17 mouse cellular contexts compared by ENCODE assay signal in genomic region chr7:122597313-122597712, GRCm38 (mm10).
DNase-seq lines count a peak whose midpoint lies in the region; ATAC-seq and TF ChIP-seq lines count a peak whose summit lies in the region.
"Had no signal": no experiment of that assay in that cellular context is flagged by ENCODE, and none has a peak within 500 bp of the region (broad histone marks: within the 10 kb centered on the region; RNA-seq: fewer than 3 reads in every experiment).

No protein-coding gene starts in this region.

- no peak overlapping the region for H3K4me3 ChIP-seq in neural tube, embryonic 15.5 days (replicated peaks)
- no peak overlapping the region for H3K4me3 ChIP-seq in lung, adult 2 months (replicated peaks; ENCODE audit: extremely low read depth, low read depth, low read length)
- H3K4me3 ChIP-seq: forebrain, embryonic 15.5 days; heart, embryonic 10.5 days; hindbrain, embryonic 12.5 days had no signal

- no peak overlapping the region for H3K9ac ChIP-seq in neural tube, embryonic 15.5 days (replicated peaks)
- H3K9ac ChIP-seq: forebrain, embryonic 15.5 days; hindbrain, embryonic 12.5 days had no signal

- H3K9me3 ChIP-seq in neural tube, embryonic 15.5 days (replicated peaks) = no peaks in the 10 kb centered on the region
- H3K9me3 ChIP-seq: forebrain, embryonic 15.5 days; heart, embryonic 10.5 days; hindbrain, embryonic 12.5 days had no signal

- ATAC-seq in frontal cortex, adult (ENCODE audit: low TSS enrichment) = peak; percentile 51; the same call in 1 of the 2 replicates
- no peak for ATAC-seq in neural tube, embryonic 15.5 days (ENCODE audit: low FRiP score)
- ATAC-seq: forebrain, embryonic 15.5 days; hindbrain, embryonic 16.5 days; inflammation-experienced regulatory T-cells, adult 6 months had no signal

- H3K4me1 ChIP-seq in neural tube, embryonic 15.5 days = peaks cover 11% of the 10 kb centered on the region; the same call in 1 of the 2 replicates
- no peaks in the 10 kb centered on the region for H3K4me1 ChIP-seq in lung, adult 2 months (ENCODE audit: control insufficient read depth, insufficient read depth, low read length)

- DNase-seq in frontal cortex, postnatal 25 days (ENCODE audit: low spot score in 2 of 2) = no peak
- peak; percentile 15 for DNase-seq in neural tube, embryonic 10.5 days (ENCODE audit: extremely low spot score, low spot score)
- DNase-seq in retina, embryonic 14.5 days (ENCODE audit: low spot score) = peak; percentile 83
- no peak for DNase-seq in lung, adult 2 months
- DNase-seq in lung, postnatal 14 days = no peak
- DNase-seq: cerebellum, adult 2 months; cerebellum, postnatal 14 days; gastrocnemius, postnatal 14 days; heart, postnatal 10 days; heart, postnatal 4 days had no signal

- TF ChIP-seq POLR2A in lung, adult 2 months (IDR thresholded peaks at IDR 0.05; ENCODE audit: borderline replicate concordance, extremely low read depth, low read depth, low read length) = no peak

- no peak for TF ChIP-seq CTCF in lung, adult 2 months (IDR thresholded peaks at IDR 0.05; ENCODE audit: insufficient read depth, low read length)

- H3K4me2 ChIP-seq in neural tube, embryonic 15.5 days = no peak overlapping the region
- H3K4me2 ChIP-seq: forebrain, embryonic 15.5 days; hindbrain, embryonic 12.5 days had no signal

- H3K27ac ChIP-seq in neural tube, embryonic 15.5 days (replicated peaks) = no peak overlapping the region
- H3K27ac ChIP-seq: forebrain, embryonic 15.5 days; heart, embryonic 10.5 days; hindbrain, embryonic 12.5 days had no signal

- no peaks in the 10 kb centered on the region for H3K27me3 ChIP-seq in neural tube, embryonic 15.5 days (replicated peaks)
- H3K27me3 ChIP-seq: forebrain, embryonic 15.5 days; hindbrain, embryonic 12.5 days had no signal

- 72% methylated on average over 7 of the region's 7 CpGs for WGBS in neural tube, embryonic 15.5 days
- WGBS in lung, adult 2 months = 83% methylated on average over 7 of the region's 7 CpGs

- H3K36me3 ChIP-seq in neural tube, embryonic 15.5 days = no peaks in the 10 kb centered on the region
- H3K36me3 ChIP-seq: forebrain, embryonic 15.5 days; heart, embryonic 10.5 days; hindbrain, embryonic 12.5 days had no signal

Comparison
In these comparisons a context has a peak if more than half of its experiments do, and no peak if none do; other contexts are left out.
1. DNase-seq: peak in neural tube, embryonic 10.5 days (single experiment) and retina, embryonic 14.5 days (single experiment); none in frontal cortex, postnatal 25 days (0 of 2), lung, adult 2 months (single experiment) and lung, postnatal 14 days (single experiment).